Mouse (Mus musculus) liver, adult 2 months (tissue): ENCODE data around the gene Plpp2. TPM values are rescaled to one million over a fixed set of nuclear protein-coding genes. Genes with fewer than 3 reads are reported as not detected.

Experiments used
- DNase-seq: peaks from one replicate; pipeline ENCODE4 v3.0.0-alpha.2; 2011; ENCODE audit warnings: low read depth, low spot score; ENCODE audit errors: extremely low read depth
- H3K27ac ChIP-seq: fragments of 200-500 bp; replicated peaks from 2 replicates; pipeline ENCODE4 v1.5.1; 2012; ENCODE audit warnings: low read depth, mild to moderate bottlenecking, control low read depth, inconsistent platforms, low read length; ENCODE audit not compliant: insufficient read depth
- H3K27me3 ChIP-seq: fragments of 200-500 bp; 2 replicates; pipeline ENCODE4 v1.6.1; 2012; ENCODE audit warnings: mild to moderate bottlenecking, moderate library complexity, low read length, inconsistent platforms; ENCODE audit not compliant: control insufficient read depth, insufficient read depth
- H3K36me3 ChIP-seq: fragments of 200-500 bp; 2 replicates; pipeline ENCODE4 v1.6.1; 2012; ENCODE audit warnings: low read length, inconsistent platforms; ENCODE audit not compliant: control insufficient read depth, insufficient read depth
- H3K4me1 ChIP-seq: fragments of 200-500 bp; 2 replicates; pipeline ENCODE4 v1.6.1; 2011; ENCODE audit warnings: low read length; ENCODE audit not compliant: control insufficient read depth, insufficient read depth
- H3K4me3 ChIP-seq: fragments of 200-500 bp; 2 replicates; pipeline ENCODE4 v1.5.1; 2011; ENCODE audit warnings: low read depth, mild to moderate bottlenecking, control low read depth, low read length, moderate library complexity; ENCODE audit not compliant: insufficient read depth
- H3K79me2 ChIP-seq: fragments of 200-500 bp; 2 replicates; pipeline ENCODE4 v1.6.1; 2012; ENCODE audit warnings: inconsistent platforms, mild to moderate bottlenecking, low read length, moderate library complexity; ENCODE audit not compliant: control insufficient read depth, insufficient read depth
- H3K9ac ChIP-seq: fragments of 200-500 bp; 2 replicates; pipeline ENCODE4 v1.6.1; 2012; ENCODE audit warnings: low read depth, mild to moderate bottlenecking, control low read depth, inconsistent platforms, low read length
- CTCF ChIP-seq: fragments of 200-500 bp; IDR thresholded peaks from 2 replicates; pipeline ENCODE4 v1.5.1; 2011; ENCODE audit warnings: low read depth, low read length, control low read depth
- POLR2A ChIP-seq: fragments of 200-500 bp; IDR thresholded peaks from 2 replicates; pipeline ENCODE4 v1.6.1; 2011; ENCODE audit warnings: low read length, control low read depth; ENCODE audit not compliant: insufficient read depth; ENCODE audit errors: extremely low read depth
- WGBS: fragments of 180-500 bp; shearing (Covaris S2); methylation state at CpG from one replicate; pipeline ENCODE4 v1.1.7; 2018; 5-methylcytosine and 5-hydroxymethylcytosine counted together
- polyA plus RNA-seq: library from polyadenylated mRNA; depleted of rRNA; stranded (reverse); fragments of >200 nt; gene quantifications from 2 replicates; pipeline ENCODE4 v1.2.3, GENCODE M21; 2012
- total RNA-seq: library from RNA; depleted of rRNA; stranded (reverse); fragments of >200 nt; gene quantifications from 2 replicates; pipeline ENCODE4 v1.2.3, GENCODE M21; 2014

The Plpp2 gene
- total and polyA plus RNA-seq, 2 experiments = 16.2 to 33.7 TPM

DNA sequence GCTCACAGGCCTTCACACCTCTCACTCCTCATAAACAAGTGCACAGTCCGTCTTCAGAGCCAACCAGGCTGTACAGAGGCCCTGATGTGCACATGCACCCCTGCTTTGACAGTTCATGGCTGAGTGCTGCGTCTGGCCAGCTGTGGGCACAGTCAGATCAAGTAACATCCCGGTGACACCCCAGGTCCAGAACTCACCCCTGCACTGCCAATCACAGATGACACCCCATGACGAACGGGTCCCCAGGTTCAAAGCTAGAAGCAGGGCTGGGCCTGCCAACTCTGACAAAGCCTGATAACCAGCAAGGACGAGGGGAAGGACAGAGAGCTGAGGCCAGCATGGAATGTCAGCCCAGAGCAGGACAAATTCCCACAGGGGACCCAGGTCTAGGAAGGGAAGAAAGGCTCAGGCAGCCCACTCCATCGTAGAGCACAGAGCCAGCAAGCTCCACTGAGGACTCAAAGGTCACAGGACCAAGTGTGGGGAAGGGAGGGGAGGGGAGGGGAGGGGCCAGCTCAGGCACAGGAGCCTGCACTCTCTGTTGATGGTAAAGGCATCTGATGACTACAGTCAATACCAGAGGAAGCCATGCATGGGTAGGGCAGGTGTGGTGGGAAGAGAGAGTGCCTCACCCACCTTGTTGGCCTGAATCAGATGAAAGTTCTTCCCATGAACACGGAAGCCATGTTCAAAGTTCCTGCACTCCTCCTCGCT lies 10.4 kb upstream of the Plpp2 start:
- no peak for DNase-seq
- Histone ChIP-seq H3K4me1 (no peaks in the 10 kb centered on the region), H3K9ac (no peak overlapping the region), H3K27ac (no peak overlapping the region), H3K4me3 (no peak overlapping the region), H3K27me3 (no peaks in the 10 kb centered on the region), H3K36me3 (no peaks in the 10 kb centered on the region), H3K79me2 (no peaks in the 10 kb centered on the region)
- no peak for TF ChIP-seq CTCF
- TF ChIP-seq POLR2A = no peak
- WGBS = 77% methylated on average over 9 of the region's 9 CpGs

DNA sequence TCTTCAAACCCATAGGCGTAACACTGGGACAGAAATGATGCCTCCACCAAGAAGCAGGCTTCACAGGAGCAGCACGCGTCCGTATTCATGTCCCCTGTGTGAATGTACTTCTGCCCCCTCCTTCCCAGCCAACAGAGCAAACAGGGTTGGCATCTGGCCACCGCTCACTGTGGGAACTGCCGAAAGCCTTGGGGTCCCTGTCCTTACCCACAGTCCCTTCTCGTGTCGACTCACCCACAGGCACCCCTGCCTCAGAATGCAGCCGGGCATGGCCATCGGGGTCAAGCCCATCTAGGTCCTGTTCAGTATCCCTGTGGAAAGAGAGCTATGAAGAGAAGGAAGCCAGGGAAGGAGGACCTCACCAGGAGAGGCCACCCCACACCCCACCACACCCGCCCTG lies 8.6 kb upstream of the Plpp2 start:
- 90% methylated on average over 11 of the region's 11 CpGs for WGBS

DNA sequence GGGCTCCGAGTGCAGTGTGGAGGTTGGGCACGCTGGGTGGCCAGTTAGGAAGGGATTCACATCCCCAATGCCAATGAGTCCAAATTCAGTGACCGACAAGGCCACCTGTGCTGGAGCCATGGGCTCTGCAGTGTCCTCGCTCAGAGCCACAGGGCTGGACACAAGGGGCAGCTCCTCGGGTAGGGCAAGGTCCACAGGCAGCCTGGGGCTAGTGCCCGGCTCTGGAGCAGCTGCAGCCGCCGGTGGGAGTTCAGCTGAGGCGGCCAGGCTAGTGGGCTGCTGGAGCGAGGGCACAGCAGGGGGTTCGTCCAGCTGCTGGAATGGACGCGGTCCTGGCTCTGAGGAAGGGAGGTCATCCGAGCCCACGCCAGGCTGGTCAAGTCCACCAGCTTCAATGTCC lies 7.9 kb upstream of the Plpp2 start:
- Histone ChIP-seq H3K36me3 (no peaks in the 10 kb centered on the region), H3K4me3 (no peak overlapping the region), H3K27ac (no peak overlapping the region), H3K9ac (no peak overlapping the region), H3K4me1 (no peaks in the 10 kb centered on the region), H3K27me3 (no peaks in the 10 kb centered on the region), H3K79me2 (no peaks in the 10 kb centered on the region)
- no peak for DNase-seq
- TF ChIP-seq CTCF = no peak
- TF ChIP-seq POLR2A = no peak
- 88% methylated on average over 15 of the region's 15 CpGs for WGBS

More for the DNA sequence above, 8.6 kb upstream of the Plpp2 start:
- no peak overlapping the region for H3K9ac ChIP-seq
- no peak for DNase-seq
- no peaks in the 10 kb centered on the region for H3K79me2 ChIP-seq
- H3K27me3 ChIP-seq = no peaks in the 10 kb centered on the region
- no peak overlapping the region for H3K27ac ChIP-seq
- TF ChIP-seq POLR2A (no peak), CTCF (no peak)
- H3K36me3 ChIP-seq = no peaks in the 10 kb centered on the region
- H3K4me1 ChIP-seq = no peaks in the 10 kb centered on the region
- H3K4me3 ChIP-seq = no peak overlapping the region

DNA sequence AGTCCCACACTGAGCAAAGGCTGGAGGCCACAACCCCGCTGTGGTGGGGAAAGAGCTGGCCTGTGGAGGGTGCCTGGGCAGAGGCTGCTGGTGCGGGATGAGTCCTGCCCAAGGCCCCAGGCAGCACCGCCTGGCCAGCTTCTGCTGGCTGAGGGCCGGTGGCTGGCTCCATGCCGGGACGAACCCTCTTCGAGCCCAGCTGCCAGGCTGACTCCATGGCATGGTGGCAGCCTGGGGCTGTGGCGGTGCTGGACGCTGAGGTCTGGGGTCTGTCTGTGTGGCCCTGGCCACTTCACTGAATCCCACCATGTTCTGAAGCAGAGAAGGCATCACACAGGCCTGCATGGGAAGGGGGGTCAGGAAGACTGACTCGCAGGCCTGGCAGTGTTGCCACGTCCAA lies 7.2 kb upstream of the Plpp2 start:
- TF ChIP-seq POLR2A = no peak
- no peak for TF ChIP-seq CTCF
- Histone ChIP-seq H3K36me3 (no peaks in the 10 kb centered on the region), H3K27me3 (no peaks in the 10 kb centered on the region), H3K4me1 (no peaks in the 10 kb centered on the region), H3K27ac (no peak overlapping the region), H3K79me2 (no peaks in the 10 kb centered on the region), H3K4me3 (no peak overlapping the region), H3K9ac (no peak overlapping the region)
- no peak for DNase-seq
- WGBS = 94% methylated on average over 11 of the region's 11 CpGs

DNA sequence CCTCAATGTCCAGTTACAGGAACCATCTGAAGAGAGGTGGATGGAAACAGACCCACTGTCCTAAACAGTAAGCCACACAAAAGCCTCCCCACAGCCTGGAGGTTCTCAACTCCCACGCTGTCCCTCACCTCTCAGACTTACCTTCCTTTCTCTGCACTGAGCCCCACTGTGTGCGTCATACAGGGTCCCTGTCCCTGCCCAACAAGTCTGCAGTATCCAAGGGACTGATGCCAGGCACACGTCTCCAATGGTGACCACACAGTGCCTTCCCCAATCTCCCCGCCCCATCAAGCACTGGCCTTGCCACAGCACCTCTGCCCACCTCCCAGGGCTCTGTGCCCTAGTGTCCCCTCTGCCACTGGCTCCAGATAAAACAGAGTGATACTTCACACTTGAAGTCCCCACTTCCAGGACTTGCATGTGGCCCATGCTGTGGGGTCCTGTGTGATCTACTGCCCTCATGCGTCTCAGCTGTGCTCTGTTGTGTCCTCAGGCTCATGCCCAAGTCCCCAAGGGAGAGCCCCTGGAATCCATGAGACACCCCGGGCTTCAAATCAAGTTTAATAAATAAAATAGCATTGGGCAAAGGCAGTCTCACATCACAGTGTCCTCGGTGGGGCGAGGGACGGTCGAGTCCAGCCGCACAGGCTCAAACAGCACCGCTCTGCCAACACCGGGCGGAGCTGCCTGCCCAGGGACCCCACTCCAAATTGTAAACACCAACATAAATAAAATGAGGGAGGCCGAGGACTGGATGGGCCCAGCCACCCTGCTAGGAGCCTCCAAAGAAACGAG lies 6.3 kb upstream of the Plpp2 start:
- Histone ChIP-seq H3K27me3 (no peaks in the 10 kb centered on the region), H3K4me3 (no peak overlapping the region), H3K79me2 (no peaks in the 10 kb centered on the region), H3K9ac (no peak overlapping the region), H3K27ac (no peak overlapping the region), H3K4me1 (no peaks in the 10 kb centered on the region), H3K36me3 (no peaks in the 10 kb centered on the region)
- no peak for TF ChIP-seq CTCF
- TF ChIP-seq POLR2A = no peak
- DNase-seq = no peak
- WGBS = 95% methylated on average over 16 of the region's 16 CpGs

DNA sequence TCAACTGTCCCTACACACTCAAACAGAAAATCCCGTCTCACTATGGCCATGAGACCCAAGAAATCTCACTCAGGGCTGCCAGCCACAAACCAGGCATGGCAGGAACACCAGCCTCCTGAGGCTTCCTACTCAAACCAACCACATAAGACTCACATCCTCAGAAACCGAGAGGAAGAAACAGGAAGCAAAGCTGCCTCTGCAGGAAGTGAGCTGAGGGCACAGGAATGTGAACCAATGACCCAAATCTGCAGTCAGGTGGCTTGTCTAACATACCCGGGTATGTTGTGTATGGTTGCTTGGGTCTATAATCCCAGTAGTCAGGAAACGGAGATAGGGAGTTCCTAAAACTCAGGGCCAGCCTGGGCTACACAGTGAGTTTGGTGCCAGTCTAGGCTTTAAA lies 5.3 kb upstream of the Plpp2 start:
- H3K27me3 ChIP-seq = no peaks in the 10 kb centered on the region
- H3K4me1 ChIP-seq = no peaks in the 10 kb centered on the region
- no peaks in the 10 kb centered on the region for H3K36me3 ChIP-seq
- WGBS = 59% methylated on average over 4 of the region's 4 CpGs
- H3K79me2 ChIP-seq = no peaks in the 10 kb centered on the region
- DNase-seq = no peak
- no peak overlapping the region for H3K27ac ChIP-seq
- H3K9ac ChIP-seq = no peak overlapping the region
- TF ChIP-seq POLR2A (no peak), CTCF (no peak)
- no peak overlapping the region for H3K4me3 ChIP-seq
